Mouse (Mus musculus) megakaryocyte-erythroid progenitor cell, adult 5-6 weeks (primary cell): ENCODE results near the gene Gm28374. TPM values are rescaled to one million over a fixed set of nuclear protein-coding genes. Genes with fewer than 3 reads are reported as not detected.
"Not testable (repeated sequence)": the region's sequence is repeated elsewhere in the genome, so short reads cannot be mapped to it uniquely, and the experiment has no call there.

ENCODE experiments used
- ATAC-seq: replicated peaks from 2 replicates; pipeline ENCODE4 v1.8.0; 2016; ENCODE audit warnings: mild to moderate bottlenecking, inconsistent platforms; ENCODE audit not compliant: severe bottlenecking, poor library complexity, low FRiP score, low TSS enrichment
- total RNA-seq, 2 experiments: library from RNA; stranded (forward) in 1 of 2; stranded (reverse) in 1 of 2; fragments of 200-1000, 215-1000 nt in 1 of 2; fragments of >200 nt in 1 of 2; fragmentation: Nextera tagmentation in 1 of 2; gene quantifications; 2 replicates each; pipeline ENCODE4 v1.2.3; 2014 to 2017

The Gm28374 gene
- not detected in 2 replicates for total RNA-seq (2014; fragmentation: Nextera tagmentation)
- 0.99 TPM in 1 of 2 replicates, not detected in the other for total RNA-seq (2017)

DNA sequence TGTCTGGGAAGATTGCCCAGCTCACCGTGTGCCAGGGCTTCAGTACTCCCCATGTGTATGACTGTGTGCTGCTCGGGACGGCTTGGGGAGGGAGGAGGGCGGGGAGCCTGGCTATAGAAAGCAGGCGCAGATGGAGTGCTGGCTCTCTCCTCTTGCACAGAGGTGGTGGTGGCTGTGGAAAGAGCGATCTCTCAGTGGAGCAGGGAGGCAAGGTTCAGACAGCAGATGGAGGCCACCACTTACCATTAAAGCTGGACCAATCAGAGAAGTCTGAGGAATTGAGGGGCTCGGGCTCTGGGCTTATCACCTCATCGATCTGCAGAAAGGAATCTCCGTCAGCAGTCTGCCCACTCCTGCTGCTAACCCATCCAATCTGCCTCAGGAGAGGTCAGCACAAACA is at the start of gene Gm28374:
TSS of gene Gm28374 (minus strand) at position 101 of the 400 bp plus-strand sequence.
- ATAC-seq, result no peak

DNA sequence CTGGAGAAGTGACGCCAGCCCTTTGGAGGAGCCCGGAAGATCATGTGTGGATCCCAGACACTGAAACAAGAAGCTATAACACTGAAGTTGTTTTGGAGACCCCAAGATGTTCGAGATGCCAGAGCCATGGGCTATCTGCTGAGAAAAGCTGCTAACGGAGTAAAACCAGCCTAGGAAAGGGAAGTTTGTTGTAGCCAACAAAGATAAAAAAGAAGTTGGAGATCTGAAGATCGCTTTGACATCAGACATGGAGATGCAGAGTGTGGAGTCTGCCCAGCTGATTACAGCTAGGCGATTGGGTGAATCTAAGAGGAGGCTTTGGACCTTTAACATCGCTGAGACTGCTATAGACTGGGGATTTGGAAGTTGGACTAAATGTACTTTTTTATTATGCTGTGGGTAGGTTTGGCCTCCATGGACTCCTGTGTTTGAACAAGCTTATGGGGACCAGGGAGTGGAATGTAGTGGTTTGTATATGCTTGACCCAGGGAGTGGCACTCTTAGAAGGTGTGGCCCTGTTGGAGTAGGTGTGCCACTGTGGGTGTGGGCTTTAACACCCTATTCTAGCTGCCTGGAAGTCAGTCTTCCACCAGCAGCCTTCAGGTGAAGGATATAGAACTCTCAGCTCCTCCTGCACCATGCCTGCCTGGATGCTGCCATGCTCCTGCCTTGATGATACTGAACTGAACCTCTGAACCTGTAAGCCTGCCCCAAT is 48.5 kb upstream of the Gm28374 start:
- not testable (repeated sequence) for ATAC-seq

GRCm38 (mm10) chr19:6127760-6128341 is 45.8 kb upstream of the Gm28374 start, which contains the start of gene Snx15:
Gene Snx15 (minus strand): TSS chr19:6128304.
- ATAC-seq, result peak; percentile 92

DNA sequence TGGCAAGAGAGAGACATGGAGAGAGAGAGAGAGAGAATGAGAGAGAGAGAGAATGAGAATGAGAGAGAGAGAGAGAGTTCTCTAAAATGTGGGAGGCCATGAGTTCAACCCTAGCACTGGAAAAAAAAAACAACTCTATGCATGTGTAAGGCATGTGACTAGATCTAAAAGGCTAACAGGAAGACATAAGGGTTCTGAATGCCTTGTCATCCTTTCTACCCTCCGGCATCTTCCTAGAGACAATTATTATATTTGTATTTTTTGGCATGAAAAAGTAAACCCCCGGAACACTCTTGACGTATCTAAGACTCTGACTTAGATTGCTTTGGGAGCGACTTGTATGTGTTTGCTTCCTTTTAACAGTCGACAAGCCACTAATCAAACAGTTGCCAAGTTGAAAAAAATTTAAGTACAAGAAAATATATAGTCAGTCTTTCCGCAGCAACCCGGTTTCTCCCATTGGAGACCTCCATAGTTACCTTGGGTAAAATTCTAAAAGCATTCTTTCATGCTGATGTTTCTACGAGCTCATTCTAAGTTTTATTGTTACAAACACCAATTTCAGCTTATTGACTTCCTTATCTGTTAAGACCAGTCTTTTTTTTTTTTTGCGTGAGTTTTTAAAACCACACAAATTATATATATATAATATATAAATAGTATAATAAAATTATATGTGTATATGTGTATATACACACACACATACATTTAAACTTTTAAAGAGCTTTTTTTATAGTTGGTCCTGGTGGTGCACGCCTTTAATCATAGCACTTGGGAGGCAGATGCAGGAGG is 44.9 kb upstream of the Gm28374 start:
- ATAC-seq, result no peak

- 0 out of 2 replicates have a peak, but pooled peaks have one; percentile 16 for ATAC-seq
These were observed 44.2 kb upstream of the Gm28374 start for GRCm38 (mm10) chr19:6126289-6126688.

GRCm38 (mm10) chr19:6124898-6125297 is 42.8 kb upstream of the Gm28374 start:
- no peak for ATAC-seq

- ATAC-seq, result no peak
These were observed 41.3 kb upstream of the Gm28374 start for GRCm38 (mm10) chr19:6123330-6123729.

- no peak for ATAC-seq
These were observed 39.7 kb upstream of the Gm28374 start for GRCm38 (mm10) chr19:6121761-6122160.

DNA sequence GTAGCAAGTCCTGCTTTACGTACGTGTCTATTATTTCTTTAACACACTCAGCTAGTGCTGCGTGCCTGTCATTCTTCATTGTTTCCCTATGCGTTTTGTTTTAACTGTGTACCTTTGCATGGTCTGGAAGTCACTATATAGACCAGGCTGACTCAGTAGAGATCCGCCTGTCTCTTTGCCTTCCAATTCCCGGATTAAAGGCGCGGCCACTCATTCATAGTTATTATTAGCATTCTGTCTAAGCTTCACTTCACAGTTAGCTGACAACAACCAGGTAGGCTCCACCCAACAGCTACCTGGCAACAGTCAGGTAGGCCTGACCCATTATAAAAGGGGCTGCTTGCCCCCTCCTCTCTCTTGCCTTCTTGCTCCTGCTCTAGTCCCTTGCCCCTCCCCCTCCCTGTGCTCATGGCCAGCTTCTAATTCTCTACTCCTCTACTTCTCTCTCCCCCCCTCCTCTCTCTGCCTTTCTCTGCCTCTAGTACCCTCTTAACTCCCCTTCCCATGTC is 36.7 kb upstream of the Gm28374 start:
- no peak for ATAC-seq

- peak; percentile 74 for ATAC-seq
These were observed 36.1 kb upstream of the Gm28374 start, which contains the start of gene Sac3d1 for GRCm38 (mm10) chr19:6117986-6118676. Gene Sac3d1 (minus strand): TSS chr19:6118650.

DNA sequence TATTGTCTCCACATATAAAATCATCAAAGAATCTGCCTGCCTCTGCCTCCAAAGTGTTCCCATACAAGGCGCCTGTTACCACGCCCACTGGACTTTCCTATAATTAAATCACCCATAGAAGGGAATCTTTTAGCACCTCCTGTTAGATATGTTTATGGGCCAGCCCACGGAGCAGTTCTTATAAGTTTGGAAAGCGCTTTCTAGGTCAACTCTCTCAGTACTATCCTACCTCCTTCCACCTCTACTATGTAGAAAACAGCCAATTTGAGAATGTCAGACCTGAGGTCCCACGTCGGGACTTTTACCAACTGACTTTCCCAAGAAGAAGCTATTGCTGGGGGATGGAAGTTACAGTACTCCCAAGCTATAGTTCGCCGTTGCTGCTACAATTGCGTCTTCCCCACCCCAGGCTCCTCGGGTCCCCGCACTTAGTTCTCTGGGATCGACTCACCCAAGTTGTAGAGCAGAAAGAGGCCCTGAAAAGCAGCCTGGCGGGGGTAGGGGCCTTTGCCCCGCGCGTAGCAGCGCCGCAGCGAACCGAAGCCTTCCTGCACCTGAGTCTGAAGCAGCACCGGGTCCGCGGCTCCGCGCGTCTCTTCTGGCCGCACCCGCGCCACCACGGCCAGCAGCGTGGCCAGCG is 35.4 kb upstream of the Gm28374 start:
- no peak for ATAC-seq

GRCm38 (mm10) chr19:6116113-6116850 is 34.2 kb upstream of the Gm28374 start:
- ATAC-seq, result no peak

GRCm38 (mm10) chr19:6113116-6113515 is 31.1 kb upstream of the Gm28374 start:
- no peak for ATAC-seq

DNA sequence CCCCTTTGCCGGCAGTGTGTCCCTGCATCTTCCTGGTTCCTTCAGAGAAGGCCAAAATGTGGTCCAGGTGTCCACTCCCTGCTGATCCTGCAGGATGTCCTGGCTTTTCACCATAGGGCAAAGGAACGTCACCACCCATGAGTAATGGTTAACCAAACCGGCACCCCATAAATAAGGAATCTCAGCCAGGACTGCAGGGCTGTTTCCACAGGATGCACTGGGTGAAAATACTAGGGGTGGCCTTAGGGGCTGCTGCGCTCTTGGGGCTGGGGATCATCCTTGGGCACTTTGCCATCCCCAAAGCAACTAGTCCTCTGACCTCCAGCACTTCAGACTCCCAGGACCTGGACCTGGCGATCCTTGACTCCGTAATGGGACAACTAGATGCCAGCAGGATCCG is 23.5 kb upstream of the Gm28374 start, which contains the start of gene Naaladl1:
TSS of gene Naaladl1 (plus strand) at position 197 of the 400 bp plus-strand sequence.
- ATAC-seq, result no peak

DNA sequence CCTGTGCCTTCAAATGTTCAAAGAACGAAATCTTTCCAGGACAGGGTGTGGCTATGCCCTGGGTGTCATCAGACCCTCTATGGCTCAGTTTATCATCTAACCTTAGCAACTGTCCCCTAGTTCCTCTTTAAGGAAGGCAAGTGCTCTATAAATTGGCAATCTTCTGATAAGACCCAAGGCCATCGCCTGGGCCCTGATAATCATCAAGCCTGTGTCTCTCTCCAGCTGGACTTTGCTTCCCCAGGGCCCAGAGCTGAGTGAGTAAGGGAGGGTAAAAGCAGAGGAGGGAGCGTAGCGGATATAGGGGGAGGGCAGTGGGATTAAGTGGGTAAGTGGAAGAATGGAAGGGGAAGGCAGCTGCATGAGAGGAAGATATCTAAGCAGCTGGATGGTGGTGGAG is 22.4 kb upstream of the Gm28374 start:
- no peak for ATAC-seq

GRCm38 (mm10) chr19:6102169-6102853 is 20.3 kb upstream of the Gm28374 start:
- peak; percentile 68 for ATAC-seq

- ATAC-seq, result no peak
These were observed 19.1 kb upstream of the Gm28374 start for GRCm38 (mm10) chr19:6101186-6101585.

GRCm38 (mm10) chr19:6097847-6098246 is 15.8 kb upstream of the Gm28374 start:
- ATAC-seq, result no peak
